Mouse (Mus musculus) embryonic fibroblast, embryonic 13.5 days (primary cell): ENCODE measurements around the gene Wfikkn2.

ENCODE experiments used
- CTCF ChIP-seq: IDR thresholded peaks from 2 replicates; pipeline ENCODE4 v1.5.1; 2011; ENCODE audit warnings: mild to moderate bottlenecking, control low read depth, low read length, moderate library complexity, borderline replicate concordance; ENCODE audit not compliant: insufficient read depth
- POLR2A ChIP-seq: IDR thresholded peaks from 2 replicates; pipeline ENCODE4 v1.6.1; 2011; ENCODE audit warnings: low read depth, mild to moderate bottlenecking, control low read depth, low read length, moderate library complexity

GRCm38 (mm10) chr11:94198405-94199146, 47.2 kb downstream of the Wfikkn2 start:
- TF ChIP-seq CTCF, result no peak
- no peak for TF ChIP-seq POLR2A
